Mouse (Mus musculus) stomach, adult 2 months (tissue): ENCODE measurements around the gene Ttc17. TPM values are rescaled to one million over a fixed set of nuclear protein-coding genes. Genes with fewer than 3 reads are reported as not detected.

Source experiments
- polyA plus RNA-seq: library from polyadenylated mRNA; depleted of rRNA; stranded (reverse); fragments of >200 nt; gene quantifications from 2 replicates; pipeline ENCODE4 v1.2.3, GENCODE M21; 2012; rRNA removed

Gene Ttc17
- 4.7 and 6.2 TPM in 2 replicates for polyA plus RNA-seq

GRCm38 (mm10) chr2:94406083-94406957, at the start of gene Ttc17:
Gene Ttc17, minus strand, starts transcription at chr2:94406689.

Other genes starting within 250 kb of the Ttc17 start
- gene Hsd17b12, start 248.7 kb downstream of the Ttc17 start, polyA plus RNA-seq: 12.6 and 19.6 TPM in 2 replicates
- gene Api5, start 31.4 kb upstream of the Ttc17 start, polyA plus RNA-seq: 3.7 and 4.1 TPM in 2 replicates